Mouse (Mus musculus): ENCODE measurements around the gene Prkci.

GRCm38 (mm10) chr3:30995899-30996687 lies 546 bp downstream of the Prkci start:
- TF ChIP-seq CTCF (IDR thresholded peaks at IDR 0.05; ENCODE audit: insufficient read depth, low read depth, low read length) (no peak), POLR2A (IDR thresholded peaks at IDR 0.05; ENCODE audit: insufficient read depth, low read depth, low read length) (no peak)

Data from olfactory bulb, adult 2 months (tissue).